Mouse (Mus musculus) brain, embryonic 14.5 days (tissue): ENCODE data around the gene Lgals9. TPM values are rescaled to one million over a fixed set of nuclear protein-coding genes. Genes with fewer than 3 reads are reported as not detected.

ENCODE experiments used
- DNase-seq: peaks from one replicate; pipeline ENCODE4 v3.0.0-alpha.2; 2011; ENCODE audit warnings: low read depth
- CTCF ChIP-seq: fragments of 200-500 bp; IDR thresholded peaks from 2 replicates; pipeline ENCODE4 v1.5.1; 2012; ENCODE audit warnings: inconsistent platforms, mild to moderate bottlenecking, moderate library complexity, borderline replicate concordance; ENCODE audit not compliant: insufficient read depth, insufficient read length; ENCODE audit errors: extremely low read depth
- POLR2A ChIP-seq: fragments of 200-500 bp; IDR thresholded peaks from 2 replicates; pipeline ENCODE4 v1.6.1; 2012; ENCODE audit warnings: mild to moderate bottlenecking, inconsistent platforms, borderline replicate concordance; ENCODE audit not compliant: poor library complexity, insufficient read depth, insufficient read length, severe bottlenecking; ENCODE audit errors: extremely low read depth
- polyA plus RNA-seq: library from polyadenylated mRNA; depleted of rRNA; stranded (reverse); fragments of >200 nt; gene quantifications from 2 replicates; pipeline ENCODE4 v1.2.3, GENCODE M21; 2012; rRNA removed

Lgals9 gene
- 6.1 and 8.8 TPM in 2 replicates for polyA plus RNA-seq

- DNase-seq, result peak; percentile 12
- TF ChIP-seq POLR2A (no peak), CTCF (no peak)
Observed at GRCm38 (mm10) chr11:78984483-78985177, at the start of gene Lgals9. Gene Lgals9, minus strand, starts transcription at chr11:78984946.

GRCm38 (mm10) chr11:79033636-79034035, 48.9 kb upstream of the Lgals9 start:
- TF ChIP-seq CTCF (no peak), POLR2A (no peak)

GRCm38 (mm10) chr11:79033021-79033420, 48.3 kb upstream of the Lgals9 start:
- no peak for TF ChIP-seq CTCF
- TF ChIP-seq POLR2A, result no peak
- no peak for DNase-seq

More at GRCm38 (mm10) chr11:79033636-79034035, 48.9 kb upstream of the Lgals9 start:
- no peak for DNase-seq

DNA sequence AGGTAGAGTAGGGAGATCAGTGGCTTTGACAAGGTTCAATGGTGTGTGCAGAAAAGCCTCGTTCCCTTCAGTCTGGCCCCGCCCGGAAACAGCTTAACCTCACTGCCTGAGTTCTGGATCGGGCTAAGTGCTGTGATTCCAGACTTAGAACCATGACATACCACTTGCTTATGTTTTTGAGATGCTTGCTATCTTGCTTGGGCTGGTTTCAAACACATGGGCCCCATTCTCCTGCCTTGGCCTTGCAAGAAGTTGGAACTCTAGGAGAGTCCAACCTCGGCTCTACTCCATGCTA, 46.7 kb upstream of the Lgals9 start:
- DNase-seq, result no peak
- TF ChIP-seq POLR2A (no peak), CTCF (no peak)

DNA sequence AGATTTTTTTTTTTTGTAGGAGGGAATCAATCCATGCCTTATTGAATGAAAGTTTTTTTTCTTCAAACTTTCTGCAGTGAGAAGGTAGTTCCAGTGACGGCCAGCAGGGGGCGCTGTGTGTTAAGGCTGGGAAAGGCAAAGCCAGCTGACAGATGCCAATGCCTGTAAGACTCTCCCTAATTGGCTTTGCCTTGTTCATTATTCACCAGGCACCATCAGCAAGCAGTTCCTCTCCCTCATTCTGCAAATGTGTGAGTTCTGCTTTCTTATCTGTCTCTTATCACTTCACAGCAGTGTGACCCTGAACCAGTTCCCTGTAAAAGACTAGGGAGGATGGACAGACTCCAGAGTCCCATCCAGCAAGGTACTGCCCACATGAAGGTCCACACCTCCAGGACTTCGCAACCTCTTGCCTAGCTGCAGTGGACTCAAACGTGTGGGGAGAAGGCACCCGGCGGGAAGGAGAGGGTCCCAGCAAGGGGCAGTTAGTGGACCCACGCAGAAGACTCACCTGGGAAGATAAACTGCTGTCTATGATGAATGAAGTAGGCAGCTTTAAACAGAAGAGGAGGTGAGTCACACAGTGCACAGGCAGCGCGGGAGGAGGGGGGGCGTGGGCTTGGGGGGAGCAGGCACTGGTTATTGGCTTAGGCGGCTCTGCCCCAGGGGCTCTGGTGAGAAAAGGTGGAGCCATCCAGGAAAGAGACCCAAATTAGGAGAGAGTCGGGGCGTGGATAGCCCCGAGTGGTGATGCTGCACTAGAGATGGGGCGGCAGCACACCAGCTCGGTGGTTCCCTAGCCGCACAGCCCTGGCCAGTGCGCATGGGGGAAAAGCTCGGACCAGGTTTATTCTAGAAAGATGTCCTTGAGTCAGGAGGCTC, 46.1 kb upstream of the Lgals9 start:
- TF ChIP-seq CTCF, result peak; percentile 99
- TF ChIP-seq POLR2A, result no peak
- DNase-seq, result peak; percentile 92

GRCm38 (mm10) chr11:79023751-79024150, 39.0 kb upstream of the Lgals9 start:
- DNase-seq, result no peak
- no peak for TF ChIP-seq POLR2A
- TF ChIP-seq CTCF, result no peak

- no peak for DNase-seq
- no peak for TF ChIP-seq POLR2A
- no peak for TF ChIP-seq CTCF
Observed at GRCm38 (mm10) chr11:79023342-79023741, 38.6 kb upstream of the Lgals9 start.

- DNase-seq, result no peak
- no peak for TF ChIP-seq CTCF
Observed at GRCm38 (mm10) chr11:79022836-79023235, 38.1 kb upstream of the Lgals9 start.

GRCm38 (mm10) chr11:79020535-79021045, 35.8 kb upstream of the Lgals9 start:
- no peak for DNase-seq
- TF ChIP-seq CTCF (no peak), POLR2A (no peak)

DNA sequence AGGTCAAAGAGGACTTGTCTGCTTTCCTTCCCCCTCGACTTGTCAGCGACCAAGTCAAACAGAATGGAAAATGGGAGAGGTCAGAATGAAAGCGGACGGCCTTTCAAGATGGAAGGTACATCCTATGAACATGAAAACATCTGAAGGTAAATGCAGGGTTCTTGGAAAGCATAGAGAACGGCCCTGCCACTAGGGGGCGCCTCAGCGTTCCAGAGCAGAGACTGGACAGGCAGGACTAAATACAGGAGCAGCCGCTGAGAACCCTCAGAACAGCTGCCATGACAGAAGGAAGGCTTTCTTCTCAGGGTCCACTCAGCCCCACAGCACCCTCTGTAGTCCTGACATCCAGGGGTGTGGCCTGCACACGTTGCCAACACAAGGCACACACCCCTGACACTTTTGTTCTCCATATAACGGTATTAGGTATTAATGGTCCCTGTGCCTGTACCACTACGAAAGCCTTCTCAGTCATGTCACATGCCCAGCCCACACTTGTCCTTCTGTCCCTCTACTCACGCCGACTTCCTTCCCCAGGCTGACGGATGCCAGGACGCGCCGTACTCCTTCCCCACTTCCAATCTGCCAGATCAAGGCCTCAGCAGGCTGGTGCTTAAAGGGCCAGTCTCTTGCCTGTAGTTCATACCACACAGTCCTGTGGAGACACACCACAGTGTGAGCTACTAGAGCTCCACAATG, 35.2 kb upstream of the Lgals9 start:
- TF ChIP-seq POLR2A, result no peak
- peak; percentile 44; the same call in 1 of the 2 replicates for TF ChIP-seq CTCF
- DNase-seq, result no peak

DNA sequence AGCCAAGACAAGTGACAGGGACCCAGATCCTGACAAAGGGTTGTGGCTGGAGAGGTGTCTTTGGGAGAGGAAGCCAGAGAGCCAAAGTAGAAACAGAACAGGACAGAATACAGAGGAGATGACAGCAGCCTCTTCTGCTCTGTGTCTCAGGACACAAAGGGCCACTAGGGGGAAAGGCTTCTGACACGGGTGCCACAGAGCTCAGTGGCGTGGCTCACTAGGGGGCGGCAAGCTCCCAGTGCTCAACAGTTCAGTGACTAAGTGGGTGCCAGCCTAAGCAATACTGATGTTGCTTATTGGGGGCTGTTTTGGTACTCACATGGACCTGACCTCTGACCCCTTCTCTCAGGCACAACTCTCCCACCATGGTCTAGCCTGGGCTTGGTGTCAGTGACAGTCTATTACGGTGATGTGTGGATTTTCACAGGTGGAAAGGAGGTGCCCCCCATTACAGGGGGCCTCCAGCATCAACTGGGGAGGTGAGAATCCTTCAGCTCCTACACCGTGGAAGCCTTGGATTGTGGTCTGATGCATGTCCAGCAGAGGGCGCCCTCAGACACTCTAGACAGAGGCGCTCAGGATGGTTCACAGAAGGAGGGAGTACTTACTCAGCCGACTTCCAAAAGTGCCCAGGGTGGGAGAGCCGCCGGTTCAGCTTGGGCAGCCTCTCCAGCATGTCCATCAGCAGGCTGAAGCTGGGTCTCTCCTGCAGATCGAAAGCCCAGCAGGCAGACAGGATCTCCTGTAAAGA, 34.4 kb upstream of the Lgals9 start:
- peak; percentile 58 for DNase-seq
- TF ChIP-seq CTCF (peak; percentile 77), POLR2A (no peak)

DNA sequence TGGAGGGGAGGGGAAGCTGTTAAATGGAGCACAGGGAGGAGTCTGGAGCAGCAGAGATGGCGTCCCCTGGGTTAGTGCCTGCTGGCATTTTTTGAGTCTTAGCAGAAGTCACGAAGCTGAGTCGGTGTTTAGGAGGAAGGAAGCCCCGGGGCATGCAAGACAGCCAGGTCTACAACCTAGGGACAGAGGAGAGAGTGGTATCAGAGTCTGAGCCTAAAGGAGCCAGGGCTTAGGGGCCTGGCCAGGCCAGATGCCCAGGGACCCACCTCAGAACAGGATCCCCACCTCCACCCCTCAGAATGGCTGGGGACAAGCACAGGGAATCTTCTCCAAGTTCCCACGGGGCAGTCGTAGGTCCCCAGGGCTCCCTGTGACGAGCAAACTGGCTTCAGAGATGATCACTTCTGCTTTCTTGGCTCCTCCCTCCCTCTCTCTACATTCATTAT, 32.4 kb upstream of the Lgals9 start:
- TF ChIP-seq POLR2A (no peak), CTCF (no peak)
- DNase-seq, result no peak
